ENCODE assay signal across 8 mouse cellular contexts in the genomic region with DNA sequence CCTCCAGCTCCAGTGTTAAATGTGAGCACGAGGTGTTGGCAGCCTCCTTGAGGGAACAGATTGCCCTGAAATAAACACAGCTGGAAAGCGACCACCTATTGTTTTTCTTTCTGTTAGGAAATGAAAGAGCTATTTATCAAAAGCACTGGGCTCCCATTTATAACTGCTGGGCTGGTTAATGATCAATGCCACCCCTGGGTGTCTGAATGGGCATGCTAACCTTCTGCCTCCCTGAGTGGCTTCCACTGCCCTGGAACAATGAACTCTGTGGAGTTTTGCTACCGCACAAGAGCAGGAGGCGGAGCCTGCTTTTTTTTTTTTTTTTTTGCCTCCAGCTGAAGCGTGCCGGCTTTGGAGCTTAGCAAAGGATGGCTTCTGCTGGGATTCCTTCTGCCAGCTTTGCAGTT.
DNase-seq lines count a peak whose midpoint lies in the region; ATAC-seq and TF ChIP-seq lines count a peak whose summit lies in the region.

No protein-coding gene starts in this region.

- peaks cover 12% of the 10 kb centered on the region for H3K4me1 ChIP-seq in heart, embryonic 11.5 days (ENCODE audit: control insufficient read depth, insufficient read depth, low read length)
- peaks cover 6% of the 10 kb centered on the region for H3K4me1 ChIP-seq in kidney, postnatal 0 days (replicated peaks; ENCODE audit: insufficient read depth, low read length)
- H3K4me1 ChIP-seq in stomach, embryonic 14.5 days (ENCODE audit: control insufficient read depth, insufficient read depth, low read length), result peaks cover 6% of the 10 kb centered on the region; the same call in 1 of the 2 replicates

- no peaks in the 10 kb centered on the region for H3K9me3 ChIP-seq in heart, embryonic 11.5 days (replicated peaks; ENCODE audit: control insufficient read depth, low read length)
- H3K9me3 ChIP-seq in kidney, postnatal 0 days (replicated peaks; ENCODE audit: low read length), result no peaks in the 10 kb centered on the region
- H3K9me3 ChIP-seq in stomach, embryonic 14.5 days (ENCODE audit: control insufficient read depth, low read depth, low read length), result no peaks in the 10 kb centered on the region

- no peak for ATAC-seq in heart, embryonic 11.5 days (replicated peaks; ENCODE audit: insufficient number of reproducible peaks, low FRiP score, low TSS enrichment)
- peak; percentile 80 for ATAC-seq in kidney, postnatal 0 days (replicated peaks; ENCODE audit: low FRiP score, low read depth)
- peak; percentile 66 for ATAC-seq in stomach, embryonic 14.5 days (ENCODE audit: insufficient number of reproducible peaks, insufficient read depth, low FRiP score, low read depth)

- peak overlapping the region; percentile 66 for H3K4me2 ChIP-seq in heart, embryonic 11.5 days
- H3K4me2 ChIP-seq in kidney, postnatal 0 days (ENCODE audit: low read length), result peak overlapping the region; percentile 47
- H3K4me2 ChIP-seq in stomach, embryonic 14.5 days (replicated peaks; ENCODE audit: low read depth, low read length), result peak overlapping the region; percentile 39

- no peaks in the 10 kb centered on the region for H3K36me3 ChIP-seq in heart, embryonic 11.5 days (ENCODE audit: control insufficient read depth, insufficient read depth, low read length)
- no peaks in the 10 kb centered on the region for H3K36me3 ChIP-seq in kidney, postnatal 0 days (ENCODE audit: insufficient read depth, low read length)
- H3K36me3 ChIP-seq in stomach, embryonic 14.5 days (ENCODE audit: control insufficient read depth, insufficient read depth, low read length), result no peaks in the 10 kb centered on the region

- H3K4me3 ChIP-seq in heart, embryonic 11.5 days (ENCODE audit: low read depth, low read length), result peak overlapping the region; percentile 28; the same call in 1 of the 2 replicates
- H3K4me3 ChIP-seq in kidney, postnatal 0 days (replicated peaks; ENCODE audit: low read depth, low read length), result 0 out of 2 replicates have a peak overlapping the region, but pooled peaks have one; percentile 4
- peak overlapping the region; percentile 17; the same call in 1 of the 2 replicates for H3K4me3 ChIP-seq in stomach, embryonic 14.5 days (ENCODE audit: low read depth, low read length)

- peak; percentile 24 for DNase-seq in adrenal gland, postnatal 10 days
- DNase-seq in adrenal gland, adult 8-10 months, result no peak
- peak; percentile 58 for DNase-seq in cerebellum, adult 9-11 months
- DNase-seq in kidney, postnatal 0 days (ENCODE audit: low spot score), result peak; percentile 78
- DNase-seq in lung, postnatal 36 days, result peak; percentile 15
- DNase-seq in spleen, postnatal 14 days (ENCODE audit: low spot score in 2 of 2), result no peak

- H3K9ac ChIP-seq in heart, embryonic 11.5 days (ENCODE audit: low read depth, low read length), result peak overlapping the region; percentile 1; the same call in 1 of the 2 replicates
- H3K9ac ChIP-seq in kidney, postnatal 0 days (ENCODE audit: low read depth, low read length), result no peak overlapping the region; the same call in 1 of the 2 replicates
- H3K9ac ChIP-seq in stomach, embryonic 14.5 days (replicated peaks; ENCODE audit: low read depth, low read length), result no peak overlapping the region

- H3K27me3 ChIP-seq in heart, embryonic 11.5 days (ENCODE audit: control insufficient read depth, insufficient read depth, low read length), result no peaks in the 10 kb centered on the region
- no peaks in the 10 kb centered on the region for H3K27me3 ChIP-seq in kidney, postnatal 0 days (ENCODE audit: insufficient read depth, low read length)
- H3K27me3 ChIP-seq in stomach, embryonic 14.5 days (ENCODE audit: control insufficient read depth, insufficient read depth, low read length), result no peaks in the 10 kb centered on the region

- H3K27ac ChIP-seq in heart, embryonic 11.5 days (ENCODE audit: low read depth, low read length), result no peak overlapping the region
- peak overlapping the region; percentile 73; the same call in 1 of the 2 replicates for H3K27ac ChIP-seq in kidney, postnatal 0 days
- peak overlapping the region; percentile 41; the same call in 1 of the 2 replicates for H3K27ac ChIP-seq in stomach, embryonic 14.5 days (ENCODE audit: low read length)

- no peak for TF ChIP-seq CTCF in kidney, postnatal 0 days (IDR thresholded peaks at IDR 0.05; ENCODE audit: low read depth)

- WGBS in heart, embryonic 11.5 days (ENCODE audit: insufficient replicate concordance), result 2% methylated on average over 5 of the region's 6 CpGs
- WGBS in kidney, postnatal 0 days, result 1% methylated on average over 6 of the region's 6 CpGs
- WGBS in stomach, embryonic 14.5 days, result under 1% methylated on average over 6 of the region's 6 CpGs

Comparison
In these comparisons a context has a peak if more than half of its experiments do, and no peak if none do; other contexts are left out.
1. DNase-seq: peak in adrenal gland, postnatal 10 days (single experiment), cerebellum, adult 9-11 months (single experiment), kidney, postnatal 0 days (single experiment) and lung, postnatal 36 days (single experiment); none in adrenal gland, adult 8-10 months (single experiment) and spleen, postnatal 14 days (0 of 2).
2. Peak in every context shown above with its lines, with median percentiles within 50 percentile points of each other: H3K4me2 ChIP-seq and H3K4me3 ChIP-seq.